Mouse (Mus musculus) central nervous system, embryonic 18 days (tissue): ENCODE results near the gene Ces1d. TPM values are rescaled to one million over a fixed set of nuclear protein-coding genes. Genes with fewer than 3 reads are reported as not detected.

Source experiments
- polyA plus RNA-seq: library from polyadenylated mRNA; depleted of rRNA; stranded (reverse); fragments of >200 nt; gene quantifications from 2 replicates; pipeline ENCODE4 v1.2.3, GENCODE M21; 2012; rRNA removed

Gene Ces1d
- polyA plus RNA-seq, result 0.17 and 0.29 TPM in 2 replicates

GRCm38 (mm10) chr8:93197685-93198525 is at the start of gene Ces1d:
Gene Ces1d, minus strand, starts transcription at chr8:93197838.

GRCm38 (mm10) chr8:93229446-93229845 is 31.8 kb upstream of the Ces1d start, which contains the start of gene Ces1e:
Gene Ces1e, minus strand, starts transcription at chr8:93229619.

GRCm38 (mm10) chr8:93131233-93131980 is 66.2 kb downstream of the Ces1d start, which contains the start of gene Ces1c:
Gene Ces1c, minus strand, starts transcription at chr8:93131283.

Other genes with a start within 250 kb of the Ces1d start
- 1.5 and 1.9 TPM in 2 replicates for gene Slc6a2, start 237.8 kb downstream of the Ces1d start, polyA plus RNA-seq
- not detected in 2 replicates for gene Ces1a, start 149.6 kb downstream of the Ces1d start, polyA plus RNA-seq
- not detected in 2 replicates for gene Ces1b, start 117.8 kb downstream of the Ces1d start, polyA plus RNA-seq
- not detected in 2 replicates for gene Ces1c, start 66.6 kb downstream of the Ces1d start, polyA plus RNA-seq
- not detected in 2 replicates for gene Ces1e, start 31.8 kb upstream of the Ces1d start, polyA plus RNA-seq
- not detected in 2 replicates for gene Ces1f, start 81.9 kb upstream of the Ces1d start, polyA plus RNA-seq
- not detected in 2 replicates for gene Ces1g, start 139.5 kb upstream of the Ces1d start, polyA plus RNA-seq
- not detected in 2 replicates for gene Ces1h, start 181.9 kb upstream of the Ces1d start, polyA plus RNA-seq